Mouse (Mus musculus) spleen, postnatal 14 days (tissue): Measurements from ENCODE around the gene Ebf1.

Source experiments
- DNase-seq, 2 experiments: peaks; one replicate each; pipeline ENCODE4 v3.0.0; 2021 to 2022; ENCODE audit warnings: low spot score in 2 of 2

Gene Ebf1

GRCm38 (mm10) chr11:44777331-44778310 lies 160.5 kb downstream of the Ebf1 start:
- no peak for DNase-seq

- no peak for DNase-seq
Observed at GRCm38 (mm10) chr11:44779030-44779429, 161.9 kb downstream of the Ebf1 start.

- no peak for DNase-seq
Observed at GRCm38 (mm10) chr11:44784255-44785029, 167.3 kb downstream of the Ebf1 start.

GRCm38 (mm10) chr11:44785063-44785462 lies 167.9 kb downstream of the Ebf1 start:
- no peak for DNase-seq

- no peak for DNase-seq
Observed at GRCm38 (mm10) chr11:44785479-44785878, 168.4 kb downstream of the Ebf1 start.

- DNase-seq = no peak
Observed at GRCm38 (mm10) chr11:44788003-44788402, 170.9 kb downstream of the Ebf1 start.

GRCm38 (mm10) chr11:44792816-44793215 lies 175.7 kb downstream of the Ebf1 start:
- DNase-seq = no peak

- no peak for DNase-seq
Observed at GRCm38 (mm10) chr11:44794883-44795282, 177.8 kb downstream of the Ebf1 start.

- DNase-seq = no peak
Observed at GRCm38 (mm10) chr11:44795767-44796166, 178.7 kb downstream of the Ebf1 start.

GRCm38 (mm10) chr11:44798270-44798669 lies 181.2 kb downstream of the Ebf1 start:
- DNase-seq = no peak

GRCm38 (mm10) chr11:44804046-44804445 lies 186.9 kb downstream of the Ebf1 start:
- no peak for DNase-seq

- DNase-seq = no peak
Observed at GRCm38 (mm10) chr11:44806589-44806988, 189.5 kb downstream of the Ebf1 start.

- no peak for DNase-seq
Observed at GRCm38 (mm10) chr11:44808855-44809546, 191.9 kb downstream of the Ebf1 start.

- DNase-seq = no peak
Observed at GRCm38 (mm10) chr11:44811007-44811406, 193.9 kb downstream of the Ebf1 start.

- no peak for DNase-seq
Observed at GRCm38 (mm10) chr11:44812193-44812746, 195.2 kb downstream of the Ebf1 start.

GRCm38 (mm10) chr11:44813534-44813933 lies 196.4 kb downstream of the Ebf1 start:
- no peak for DNase-seq

- no peak for DNase-seq
Observed at GRCm38 (mm10) chr11:44814847-44815246, 197.7 kb downstream of the Ebf1 start.

GRCm38 (mm10) chr11:44815991-44816390 lies 198.9 kb downstream of the Ebf1 start:
- DNase-seq = no peak

GRCm38 (mm10) chr11:44822312-44822711 lies 205.2 kb downstream of the Ebf1 start:
- no peak for DNase-seq

GRCm38 (mm10) chr11:44832227-44832939 lies 215.3 kb downstream of the Ebf1 start:
- no peak for DNase-seq

- DNase-seq = no peak
Observed at GRCm38 (mm10) chr11:44832940-44833254, 215.8 kb downstream of the Ebf1 start.
